Comparison of ENCODE assay signal across 9 mouse cellular contexts in genomic region chr2:168078107-168078830, GRCm38 (mm10). TPM values are rescaled to one million over a fixed set of nuclear protein-coding genes. Genes with fewer than 3 reads are reported as not detected.
DNase-seq lines count a peak whose midpoint lies in the region; ATAC-seq lines count a peak whose summit lies in the region.
"Had no signal": no experiment of that assay in that cellular context is flagged by ENCODE, and none has a peak within 500 bp of the region (broad histone marks: within the 10 kb centered on the region; RNA-seq: fewer than 3 reads in every experiment).

No protein-coding gene starts in this region.

- peak overlapping the region; percentile 2; the same call in 1 of the 2 replicates for H3K27ac ChIP-seq in liver, embryonic 11.5 days (ENCODE audit: low read depth, low read length)
- no peak overlapping the region for H3K27ac ChIP-seq in liver, embryonic 12.5 days
- peak overlapping the region; percentile 83 for H3K27ac ChIP-seq in lung, embryonic 16.5 days (ENCODE audit: low read length)

- H3K4me1 ChIP-seq in liver, embryonic 11.5 days (replicated peaks; ENCODE audit: control insufficient read depth, insufficient read depth, low read length) = peaks cover 35% of the 10 kb centered on the region
- H3K4me1 ChIP-seq in liver, embryonic 12.5 days = peaks cover 53% of the 10 kb centered on the region
- H3K4me1 ChIP-seq in lung, embryonic 16.5 days (replicated peaks; ENCODE audit: control insufficient read depth, insufficient read depth, low read length) = peaks cover 21% of the 10 kb centered on the region

- WGBS in liver, embryonic 11.5 days = 26% methylated on average over 15 of the region's 15 CpGs
- WGBS in liver, embryonic 12.5 days (ENCODE audit: insufficient replicate concordance) = 23% methylated on average over 15 of the region's 15 CpGs
- WGBS in lung, embryonic 16.5 days = 19% methylated on average over 15 of the region's 15 CpGs

- no peaks in the 10 kb centered on the region for H3K9me3 ChIP-seq in liver, embryonic 11.5 days (ENCODE audit: control insufficient read depth, low read length)
- no peaks in the 10 kb centered on the region for H3K9me3 ChIP-seq in liver, embryonic 12.5 days (replicated peaks)
- no peaks in the 10 kb centered on the region for H3K9me3 ChIP-seq in lung, embryonic 16.5 days (ENCODE audit: control insufficient read depth, low read length)
- H3K9me3 ChIP-seq: G1E had no signal

- intact Hi-C loops in gastrocnemius, postnatal 14 days (cut with DNase I; ENCODE audit: low total_unique reads) = no loop called here

- H3K4me3 ChIP-seq in liver, embryonic 11.5 days (ENCODE audit: low read depth, low read length) = no peak overlapping the region
- H3K4me3 ChIP-seq in liver, embryonic 12.5 days = no peak overlapping the region
- H3K4me3 ChIP-seq in lung, embryonic 16.5 days (ENCODE audit: low read length) = no peak overlapping the region

- no peak overlapping the region for H3K9ac ChIP-seq in liver, embryonic 11.5 days (ENCODE audit: low read depth, low read length)
- no peak overlapping the region for H3K9ac ChIP-seq in liver, embryonic 12.5 days
- H3K9ac ChIP-seq in lung, embryonic 16.5 days (ENCODE audit: low read length) = 0 out of 2 replicates have a peak overlapping the region, but pooled peaks have one; percentile 21

- ATAC-seq in liver, embryonic 11.5 days (replicated peaks; ENCODE audit: low FRiP score) = no peak
- no peak for ATAC-seq in liver, embryonic 12.5 days
- 0 out of 2 replicates have a peak, but pooled peaks have one; percentile 6 for ATAC-seq in lung, embryonic 16.5 days (ENCODE audit: low read depth)
- ATAC-seq in inflammation-experienced regulatory T-cells, adult 6 months = no peak

- H3K27me3 ChIP-seq in liver, embryonic 11.5 days (replicated peaks; ENCODE audit: control insufficient read depth, insufficient read depth, low read length) = peaks cover 28% of the 10 kb centered on the region
- H3K27me3 ChIP-seq in liver, embryonic 12.5 days (replicated peaks) = peaks cover 65% of the 10 kb centered on the region
- H3K27me3 ChIP-seq in lung, embryonic 16.5 days (ENCODE audit: control insufficient read depth, insufficient read depth, low read depth, low read length) = peaks cover 26% of the 10 kb centered on the region

- 0 out of 2 replicates have a peak overlapping the region, but pooled peaks have one; percentile 12 for H3K4me2 ChIP-seq in liver, embryonic 11.5 days
- no peak overlapping the region for H3K4me2 ChIP-seq in liver, embryonic 12.5 days
- H3K4me2 ChIP-seq in lung, embryonic 16.5 days (ENCODE audit: low read depth, low read length) = peak overlapping the region; percentile 16

- no peaks in the 10 kb centered on the region for H3K36me3 ChIP-seq in liver, embryonic 11.5 days (ENCODE audit: control insufficient read depth, insufficient read depth, low read length)
- no peaks in the 10 kb centered on the region for H3K36me3 ChIP-seq in liver, embryonic 12.5 days
- no peaks in the 10 kb centered on the region for H3K36me3 ChIP-seq in lung, embryonic 16.5 days (ENCODE audit: control insufficient read depth, insufficient read depth, low read length)

- DNase-seq in liver, embryonic 11.5 days (ENCODE audit: low spot score) = no peak
- peak; percentile 79 for DNase-seq in kidney, adult 18-20 months
- DNase-seq in testis, postnatal 14 days (ENCODE audit: low spot score) = peak; percentile 43
- DNase-seq in gastrocnemius, postnatal 14 days = no peak
- no peak for DNase-seq in frontal cortex, adult 2 months (ENCODE audit: extremely low spot score in 1 of 2, low spot score in 1 of 2)

RNA-seq across cellular contexts. Expression of gene Pard6b, which starts 2.5 kb away (rescaled TPM):
- polyA plus RNA-seq in liver, embryonic 11.5 days (2014; fragmentation: Nextera tagmentation; extraction: Ambion mirVana) = 6.0 and 6.1 TPM in 2 replicates
- 4.5 and 4.9 TPM in 2 replicates for polyA plus RNA-seq in liver, embryonic 12.5 days (2016; fragmentation: Nextera tagmentation; extraction: Ambion mirVana)
- polyA plus RNA-seq in lung, embryonic 16.5 days (2015; fragmentation: Nextera tagmentation; extraction: Ambion mirVana) = 11.4 and 12.6 TPM in 2 replicates
- total RNA-seq in gastrocnemius, postnatal 14 days (2021) = 1 to 10 TPM in 1 of 2 experiments, under 1 TPM in 1; 0.74 to 1.4 TPM
- polyA plus RNA-seq in inflammation-experienced regulatory T-cells, adult 6 months (2017; shearing (Covaris generic)) = 1 to 10 TPM in 2 of 3 experiments, under 1 TPM in 1; 0.41 to 1.2 (median 1.1) TPM
- polyA plus RNA-seq in frontal cortex, adult 2 months (2012; rRNA removed) = 3.9 and 4.1 TPM in 2 replicates

Comparison
In these comparisons a context has a peak if more than half of its experiments do, and no peak if none do; other contexts are left out.
1. DNase-seq: peak in kidney, adult 18-20 months (single experiment) and testis, postnatal 14 days (single experiment); none in liver, embryonic 11.5 days (single experiment), gastrocnemius, postnatal 14 days (single experiment) and frontal cortex, adult 2 months (0 of 2).